Mouse (Mus musculus) embryo, embryonic 11 days (tissue): ENCODE measurements at regions not wholly inside any gene's neighbourhood (a gene's known extent, or its start where the extent isn't known, plus 50 kb on each side); places are given as distances from the start of the nearest gene placed in this dataset.
A peak's percentile ranks its signal among the peaks of the same experiment; 100 is the strongest.

Experiments
- DNase-seq: peaks from one replicate; pipeline ENCODE4 v3.0.0-alpha.2; 2015

- DNase-seq, result no peak
These were observed 659.1 kb downstream of the Inhba start for GRCm38 (mm10) chr13:16670736-16671135.

- no peak for DNase-seq
These were observed 665.2 kb downstream of the Inhba start for GRCm38 (mm10) chr13:16676873-16677272.

GRCm38 (mm10) chr13:16678246-16679024, 666.8 kb downstream of the Inhba start:
- no peak for DNase-seq

GRCm38 (mm10) chr13:16694201-16694600, 682.5 kb downstream of the Inhba start:
- DNase-seq, result no peak

- no peak for DNase-seq
These were observed 689.3 kb downstream of the Inhba start for GRCm38 (mm10) chr13:16700934-16701333.

- no peak for DNase-seq
These were observed 690.5 kb downstream of the Inhba start for GRCm38 (mm10) chr13:16702138-16702537.

GRCm38 (mm10) chr13:16705217-16706104, 693.8 kb downstream of the Inhba start:
- DNase-seq, result peak; percentile 37

GRCm38 (mm10) chr13:16706105-16706442, 694.4 kb downstream of the Inhba start:
- DNase-seq, result no peak

GRCm38 (mm10) chr13:16715296-16715960, 703.8 kb downstream of the Inhba start:
- no peak for DNase-seq

- peak; percentile 2 for DNase-seq
These were observed 704.7 kb downstream of the Inhba start for GRCm38 (mm10) chr13:16716340-16716739.

- DNase-seq, result no peak
These were observed 705.4 kb downstream of the Inhba start for GRCm38 (mm10) chr13:16716796-16717749.

- DNase-seq, result no peak
These were observed 708.4 kb downstream of the Inhba start for GRCm38 (mm10) chr13:16720090-16720489.

- DNase-seq, result no peak
These were observed 713.7 kb downstream of the Inhba start for GRCm38 (mm10) chr13:16725350-16725749.

- DNase-seq, result no peak
These were observed 726.7 kb downstream of the Inhba start for GRCm38 (mm10) chr13:16738313-16738712.

GRCm38 (mm10) chr13:16739563-16739962, 727.9 kb downstream of the Inhba start:
- DNase-seq, result no peak

GRCm38 (mm10) chr13:16744237-16744636, 732.6 kb downstream of the Inhba start:
- DNase-seq, result no peak

- no peak for DNase-seq
These were observed 734.0 kb downstream of the Inhba start for GRCm38 (mm10) chr13:16745644-16746043.

- no peak for DNase-seq
These were observed 734.8 kb downstream of the Inhba start for GRCm38 (mm10) chr13:16746451-16746850.

GRCm38 (mm10) chr13:16756264-16756663, 744.6 kb downstream of the Inhba start:
- no peak for DNase-seq

GRCm38 (mm10) chr13:16760045-16760444, 748.4 kb downstream of the Inhba start:
- no peak for DNase-seq

GRCm38 (mm10) chr13:16761415-16761814, 749.8 kb downstream of the Inhba start:
- no peak for DNase-seq

- no peak for DNase-seq
These were observed 750.7 kb downstream of the Inhba start for GRCm38 (mm10) chr13:16762326-16762725.
